Mouse (Mus musculus) kidney, embryonic 16.5 days (tissue): ENCODE results near the gene B3glct. TPM values are rescaled to one million over a fixed set of nuclear protein-coding genes. Genes with fewer than 3 reads are reported as not detected.

Experiments
- ATAC-seq: fragments of 200-750 bp; cut with Nextera tagmentation; 2 replicates; pipeline ENCODE4 v1.8.0; 2017; ENCODE audit warnings: moderate TSS enrichment; ENCODE audit not compliant: low FRiP score, low TSS enrichment
- H3K27ac ChIP-seq: fragments of 300-500 bp; sonication (generic); 2 replicates; pipeline ENCODE4 v1.5.1; 2014; ENCODE audit warnings: low read length
- H3K27me3 ChIP-seq: fragments of 300-500 bp; sonication (generic); 2 replicates; pipeline ENCODE4 v1.6.1; 2014; ENCODE audit warnings: low read length, control low read depth, mixed read lengths; ENCODE audit not compliant: insufficient read depth
- H3K36me3 ChIP-seq: fragments of 300-500 bp; sonication (generic); 2 replicates; pipeline ENCODE4 v1.6.1; 2014; ENCODE audit warnings: low read length, control low read depth, mixed read lengths; ENCODE audit not compliant: insufficient read depth
- H3K4me1 ChIP-seq: fragments of 300-500 bp; sonication (generic); 2 replicates; pipeline ENCODE4 v1.6.1; 2014; ENCODE audit warnings: low read length, control low read depth, mixed read lengths; ENCODE audit not compliant: insufficient read depth
- H3K4me2 ChIP-seq: fragments of 300-500 bp; sonication (generic); replicated peaks from 2 replicates; pipeline ENCODE4 v1.6.1; 2014; ENCODE audit warnings: low read depth, low read length
- H3K4me3 ChIP-seq: fragments of 300-500 bp; sonication (generic); 2 replicates; pipeline ENCODE4 v1.5.1; 2014; ENCODE audit warnings: mild to moderate bottlenecking, low read length
- H3K9ac ChIP-seq: fragments of 300-500 bp; sonication (generic); replicated peaks from 2 replicates; pipeline ENCODE4 v1.6.1; 2014; ENCODE audit warnings: low read length
- H3K9me3 ChIP-seq: fragments of 300-500 bp; sonication (generic); 2 replicates; pipeline ENCODE4 v1.6.1; 2016; ENCODE audit warnings: low read length, control low read depth
- WGBS: fragments of 180-500 bp; shearing (Covaris S2); extraction: QIAGEN DNeasy Blood & Tissue Kit; methylation state at CpG from one replicate; pipeline ENCODE4 v1.1.7; 2014; 5-methylcytosine and 5-hydroxymethylcytosine counted together
- polyA plus RNA-seq: library from polyadenylated mRNA; unstranded; fragments of >200 nt; fragmentation: Nextera tagmentation; extraction: Ambion mirVana; gene quantifications from 2 replicates; pipeline ENCODE4 v1.2.1, GENCODE M21; 2015

B3glct gene
- polyA plus RNA-seq, 1 experiment from 2014 or later = 17.4 TPM

GRCm38 (mm10) chr5:149693968-149694367, 15.9 kb downstream of the B3glct start:
- 87% methylated on average over 3 of the region's 3 CpGs for WGBS
- no peak for ATAC-seq
- H3K27ac ChIP-seq = no peak overlapping the region

GRCm38 (mm10) chr5:149695077-149695750, 17.2 kb downstream of the B3glct start:
- H3K27ac ChIP-seq = no peak overlapping the region
- H3K9ac ChIP-seq = no peak overlapping the region
- peaks cover 8% of the 10 kb centered on the region for H3K36me3 ChIP-seq
- no peak overlapping the region for H3K4me2 ChIP-seq
- peaks cover 3% of the 10 kb centered on the region; the same call in 1 of the 2 replicates for H3K9me3 ChIP-seq
- no peak overlapping the region for H3K4me3 ChIP-seq
- 83% methylated on average over 18 of the region's 18 CpGs for WGBS
- H3K27me3 ChIP-seq = no peaks in the 10 kb centered on the region
- no peaks in the 10 kb centered on the region for H3K4me1 ChIP-seq
- no peak for ATAC-seq

More at GRCm38 (mm10) chr5:149693968-149694367, 15.9 kb downstream of the B3glct start:
- no peak overlapping the region for H3K4me2 ChIP-seq
- H3K9ac ChIP-seq = no peak overlapping the region
- no peak overlapping the region for H3K4me3 ChIP-seq
- H3K9me3 ChIP-seq = 0 out of 2 replicates have a peak, but pooled peaks cover 3% of the 10 kb centered on the region
- peaks cover 8% of the 10 kb centered on the region for H3K36me3 ChIP-seq
- H3K27me3 ChIP-seq = no peaks in the 10 kb centered on the region
- no peaks in the 10 kb centered on the region for H3K4me1 ChIP-seq

DNA sequence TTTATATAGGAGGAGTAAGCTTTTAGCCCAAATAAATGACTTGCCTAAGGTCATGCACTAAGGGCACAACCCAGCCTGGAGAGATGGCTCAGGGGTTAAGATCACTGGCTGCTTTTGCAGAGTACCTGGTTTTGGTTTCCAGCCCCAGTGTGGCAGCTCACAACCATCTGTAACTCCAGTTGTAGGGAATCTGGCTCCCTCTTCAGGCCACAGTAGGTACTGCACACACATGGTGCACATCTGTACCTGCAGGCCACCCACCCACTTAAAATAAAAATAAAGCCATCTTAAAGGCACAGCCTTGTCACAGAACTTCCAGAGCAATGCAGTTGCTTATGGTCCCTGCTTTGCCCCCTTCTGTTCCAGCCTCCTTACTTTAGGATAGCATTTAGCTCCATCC, 24.7 kb downstream of the B3glct start:
- H3K27ac ChIP-seq = no peak overlapping the region
- no peak overlapping the region for H3K9ac ChIP-seq
- ATAC-seq = no peak
- H3K4me1 ChIP-seq = no peaks in the 10 kb centered on the region
- no peaks in the 10 kb centered on the region for H3K27me3 ChIP-seq
- peaks cover 16% of the 10 kb centered on the region for H3K9me3 ChIP-seq
- peaks cover 9% of the 10 kb centered on the region; the same call in 1 of the 2 replicates for H3K36me3 ChIP-seq
- no peak overlapping the region for H3K4me2 ChIP-seq
- H3K4me3 ChIP-seq = no peak overlapping the region

DNA sequence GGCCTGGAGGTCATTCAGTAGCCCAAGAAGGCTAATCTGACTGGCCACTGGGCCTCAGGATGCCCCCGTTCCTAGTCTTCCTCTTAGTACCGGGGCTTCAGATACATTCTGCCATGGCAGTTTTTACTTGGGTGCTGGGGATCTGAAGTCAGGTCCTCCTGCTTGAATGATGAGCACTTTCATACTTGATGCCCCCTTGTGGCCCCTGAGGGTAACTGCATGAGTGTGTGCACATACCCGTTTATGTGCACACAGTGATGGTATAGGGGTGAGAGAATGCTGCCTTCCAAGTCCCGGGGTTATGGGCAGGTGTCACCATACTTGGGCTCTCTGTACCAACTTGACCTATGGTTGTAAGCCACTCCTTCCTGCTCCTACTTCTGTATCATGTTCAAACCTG, 33.5 kb downstream of the B3glct start:
- no peak for ATAC-seq
- 90% methylated on average over 4 of the region's 4 CpGs for WGBS

GRCm38 (mm10) chr5:149713170-149713774, 35.2 kb downstream of the B3glct start:
- ATAC-seq = no peak
- WGBS = 50% methylated on average over 11 of the region's 11 CpGs
- H3K9ac ChIP-seq = no peak overlapping the region

More for the DNA sequence above, 33.5 kb downstream of the B3glct start:
- Histone ChIP-seq H3K36me3 (peaks cover 9% of the 10 kb centered on the region; the same call in 1 of the 2 replicates), H3K27me3 (no peaks in the 10 kb centered on the region), H3K9me3 (peaks cover 9% of the 10 kb centered on the region; the same call in 1 of the 2 replicates), H3K27ac (no peak overlapping the region), H3K4me1 (no peaks in the 10 kb centered on the region), H3K4me3 (no peak overlapping the region), H3K4me2 (no peak overlapping the region), H3K9ac (no peak overlapping the region)

GRCm38 (mm10) chr5:149713834-149714233, 35.8 kb downstream of the B3glct start:
- Histone ChIP-seq H3K9ac (no peak overlapping the region), H3K27me3 (no peaks in the 10 kb centered on the region), H3K27ac (no peak overlapping the region), H3K9me3 (0 out of 2 replicates have a peak, but pooled peaks cover 1% of the 10 kb centered on the region), H3K4me1 (no peaks in the 10 kb centered on the region), H3K4me2 (no peak overlapping the region), H3K36me3 (peaks cover 2% of the 10 kb centered on the region; the same call in 1 of the 2 replicates), H3K4me3 (no peak overlapping the region)
- 84% methylated on average over 16 of the region's 16 CpGs for WGBS
- no peak for ATAC-seq

More at GRCm38 (mm10) chr5:149713170-149713774, 35.2 kb downstream of the B3glct start:
- Histone ChIP-seq H3K4me3 (no peak overlapping the region), H3K9me3 (0 out of 2 replicates have a peak, but pooled peaks cover 6% of the 10 kb centered on the region), H3K27me3 (no peaks in the 10 kb centered on the region), H3K4me1 (no peaks in the 10 kb centered on the region), H3K4me2 (no peak overlapping the region), H3K27ac (no peak overlapping the region), H3K36me3 (peaks cover 6% of the 10 kb centered on the region; the same call in 1 of the 2 replicates)

DNA sequence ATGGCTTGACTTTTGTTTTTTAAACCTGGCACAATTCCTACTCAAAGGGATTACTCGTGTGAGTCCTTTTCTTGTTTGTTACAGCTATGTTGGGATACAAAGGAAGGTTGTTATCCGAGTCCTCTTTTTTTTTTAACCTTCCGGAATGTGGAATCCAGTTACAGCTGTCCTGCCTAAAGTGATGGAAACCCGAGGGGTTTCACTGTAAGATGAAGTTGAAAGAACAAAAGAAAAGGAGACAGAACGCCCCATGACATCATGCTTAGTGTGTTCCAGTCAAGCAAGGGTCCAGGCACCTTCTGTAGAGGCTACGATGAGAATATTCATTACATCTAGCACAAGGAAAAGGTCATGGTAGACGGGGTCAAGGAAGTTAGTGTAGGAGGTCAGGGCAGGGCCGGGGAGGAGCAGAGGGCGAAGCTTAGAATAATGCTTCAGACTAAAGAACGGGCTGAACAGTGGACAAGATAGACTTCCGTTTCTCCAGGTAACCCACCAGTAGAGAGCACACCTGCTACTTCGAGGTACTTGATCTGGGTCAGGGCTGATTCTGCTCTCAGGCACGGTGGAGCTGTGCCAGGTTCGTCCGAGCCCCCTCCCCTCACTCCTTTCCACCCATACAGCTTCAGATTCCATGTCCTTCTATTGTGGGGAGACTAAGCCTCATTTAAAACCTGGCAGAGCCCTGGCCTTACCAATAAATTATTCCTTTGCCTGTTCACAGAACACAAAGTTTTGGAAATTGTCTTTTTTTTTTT, 37.7 kb downstream of the B3glct start:
- Histone ChIP-seq H3K9ac (no peak overlapping the region), H3K27ac (no peak overlapping the region), H3K4me3 (no peak overlapping the region), H3K27me3 (no peaks in the 10 kb centered on the region), H3K9me3 (no peaks in the 10 kb centered on the region), H3K4me2 (no peak overlapping the region), H3K4me1 (no peaks in the 10 kb centered on the region), H3K36me3 (no peaks in the 10 kb centered on the region)
- ATAC-seq = no peak
- WGBS = 37% methylated on average over 15 of the region's 15 CpGs

DNA sequence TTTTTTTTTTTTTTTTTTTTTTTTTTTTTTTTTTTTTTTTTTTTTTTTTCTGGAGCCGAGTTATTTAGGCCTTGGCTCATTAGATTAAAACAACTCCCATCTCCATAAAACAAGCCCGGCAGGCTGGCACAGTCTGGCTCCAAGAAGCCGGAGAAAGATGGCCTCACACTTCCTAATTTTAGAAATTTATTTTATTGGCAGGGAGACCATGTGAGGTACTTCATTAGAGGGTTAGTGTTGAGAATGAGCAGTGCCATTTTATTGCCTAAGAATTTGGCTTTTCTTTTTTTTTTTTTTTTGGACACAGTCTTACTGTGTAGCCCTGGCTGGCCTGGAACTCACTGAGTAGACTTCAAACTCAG, 38.3 kb downstream of the B3glct start:
- Histone ChIP-seq H3K36me3 (no peaks in the 10 kb centered on the region), H3K9me3 (no peaks in the 10 kb centered on the region), H3K4me1 (no peaks in the 10 kb centered on the region), H3K27me3 (no peaks in the 10 kb centered on the region), H3K4me3 (no peak overlapping the region), H3K27ac (no peak overlapping the region), H3K4me2 (no peak overlapping the region), H3K9ac (no peak overlapping the region)
- WGBS = 27% methylated on average over 3 of the region's 3 CpGs
- no peak for ATAC-seq

DNA sequence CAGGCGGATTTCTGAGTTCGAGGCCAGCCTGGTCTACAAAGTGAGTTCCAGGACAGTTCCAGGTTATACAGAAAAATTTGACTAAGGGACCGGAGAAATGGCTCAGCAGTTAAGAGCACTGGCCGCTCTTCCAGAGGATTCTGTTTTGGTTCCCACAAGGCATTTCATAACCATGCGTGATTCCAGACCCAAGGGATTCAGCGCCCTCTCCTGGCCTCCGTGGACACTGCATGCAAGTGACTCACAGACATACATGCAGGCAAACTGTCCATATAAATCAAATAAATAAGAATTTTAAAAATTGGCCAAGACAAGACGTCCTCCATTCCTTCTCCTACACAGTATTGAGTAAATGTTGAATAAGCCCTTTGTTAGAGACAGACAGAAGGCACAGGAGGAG, 53.7 kb downstream of the B3glct start:
- no peak for ATAC-seq
- Histone ChIP-seq H3K36me3 (peaks cover 22% of the 10 kb centered on the region), H3K27me3 (no peaks in the 10 kb centered on the region), H3K4me1 (no peaks in the 10 kb centered on the region), H3K9me3 (peaks cover 15% of the 10 kb centered on the region), H3K4me2 (no peak overlapping the region), H3K4me3 (no peak overlapping the region), H3K27ac (no peak overlapping the region), H3K9ac (no peak overlapping the region)
- WGBS = 94% methylated on average over 8 of the region's 8 CpGs
